Mouse (Mus musculus) myocyte (in vitro differentiated cells): ENCODE data around the gene Nrm. TPM values are rescaled to one million over a fixed set of nuclear protein-coding genes. Genes with fewer than 3 reads are reported as not detected.

ENCODE experiments used
- H3K27me3 ChIP-seq: one replicate; pipeline ENCODE4 v1.6.1; 2011; ENCODE audit not compliant: control insufficient read depth, insufficient read depth, insufficient read length
- H3K36me3 ChIP-seq: one replicate; pipeline ENCODE4 v1.6.1; 2011; ENCODE audit not compliant: control insufficient read depth, insufficient read depth
- H3K4me2 ChIP-seq: one replicate; pipeline ENCODE4 v1.6.1; 2011; ENCODE audit warnings: low read depth, control low read depth
- H3K4me3 ChIP-seq: one replicate; pipeline ENCODE4 v1.5.1; 2011; ENCODE audit warnings: mild to moderate bottlenecking, control low read depth, moderate library complexity
- H3K79me2 ChIP-seq: one replicate; pipeline ENCODE4 v1.6.1; 2011; ENCODE audit not compliant: control insufficient read depth, insufficient read depth
- H3ac ChIP-seq: one replicate; pipeline ENCODE4 v1.6.1; 2011; ENCODE audit not compliant: control insufficient read depth, insufficient read length
- CEBPB ChIP-seq: IDR thresholded peaks from 2 replicates; pipeline ENCODE4 v1.6.1; 2011; ENCODE audit warnings: mild to moderate bottlenecking, moderate library complexity; ENCODE audit not compliant: poor library complexity, insufficient read depth, severe bottlenecking
- E2F4 ChIP-seq: IDR thresholded peaks from one replicate; pipeline ENCODE4 v1.6.1; 2011; ENCODE audit warnings: mild to moderate bottlenecking, control low read depth, moderate library complexity; ENCODE audit not compliant: insufficient read depth
- MAX ChIP-seq: IDR thresholded peaks from one replicate; pipeline ENCODE4 v1.6.1; 2011; ENCODE audit warnings: low read depth, mild to moderate bottlenecking, control low read depth
- MYOD1 ChIP-seq, 3 experiments: IDR thresholded peaks; one replicate each; pipeline ENCODE4 v1.6.1; 2011; ENCODE audit warnings: control low read depth in 2 of 3, low read depth in 2 of 3, mild to moderate bottlenecking in 2 of 3, moderate library complexity in 1 of 3; ENCODE audit not compliant: insufficient read length in 2 of 3, control insufficient read depth in 1 of 3
- MYOG ChIP-seq, 3 experiments: IDR thresholded peaks; one replicate each; pipeline ENCODE4 v1.6.1; 2011; ENCODE audit warnings: control low read depth in 2 of 3, low read depth in 2 of 3, mild to moderate bottlenecking in 2 of 3; ENCODE audit not compliant: insufficient read length in 2 of 3, control insufficient read depth in 1 of 3, insufficient read depth in 1 of 3
- POLR2A ChIP-seq: IDR thresholded peaks from one replicate; pipeline ENCODE4 v1.6.1; 2011; ENCODE audit warnings: low read depth, mild to moderate bottlenecking, control low read depth, moderate library complexity; ENCODE audit not compliant: insufficient read length
- POLR2AphosphoS2 ChIP-seq: IDR thresholded peaks from one replicate; pipeline ENCODE4 v1.6.1; 2011; ENCODE audit warnings: low read depth, control low read depth; ENCODE audit not compliant: insufficient read length
- REST ChIP-seq: IDR thresholded peaks from one replicate; pipeline ENCODE4 v1.6.1; 2011; ENCODE audit warnings: mild to moderate bottlenecking, control low read depth, moderate library complexity; ENCODE audit not compliant: insufficient read depth, insufficient read length
- SRF ChIP-seq: IDR thresholded peaks from one replicate; pipeline ENCODE4 v1.6.1; 2011; ENCODE audit warnings: low read depth; ENCODE audit not compliant: control insufficient read depth, insufficient read length
- TCF12 ChIP-seq: IDR thresholded peaks from one replicate; pipeline ENCODE4 v1.6.1; 2011; ENCODE audit warnings: mild to moderate bottlenecking, control low read depth; ENCODE audit not compliant: poor library complexity, insufficient read depth, severe bottlenecking
- TCF3 ChIP-seq: IDR thresholded peaks from one replicate; pipeline ENCODE4 v1.6.1; 2011; ENCODE audit warnings: low read depth, control low read depth; ENCODE audit not compliant: insufficient read length
- USF1 ChIP-seq: IDR thresholded peaks from one replicate; pipeline ENCODE4 v1.6.1; 2011; ENCODE audit warnings: low read depth, mild to moderate bottlenecking, control low read depth, moderate library complexity
- polyA plus RNA-seq: library from polyadenylated mRNA; unstranded; fragments of >200 nt; fragmentation: generic; extraction: Trizol; gene quantifications from one replicate; pipeline ENCODE4 v1.2.1, GENCODE M21; 2012; ENCODE audit warnings: missing spikeins

The Nrm gene
- polyA plus RNA-seq, 1 experiment: 18.5 TPM

DNA sequence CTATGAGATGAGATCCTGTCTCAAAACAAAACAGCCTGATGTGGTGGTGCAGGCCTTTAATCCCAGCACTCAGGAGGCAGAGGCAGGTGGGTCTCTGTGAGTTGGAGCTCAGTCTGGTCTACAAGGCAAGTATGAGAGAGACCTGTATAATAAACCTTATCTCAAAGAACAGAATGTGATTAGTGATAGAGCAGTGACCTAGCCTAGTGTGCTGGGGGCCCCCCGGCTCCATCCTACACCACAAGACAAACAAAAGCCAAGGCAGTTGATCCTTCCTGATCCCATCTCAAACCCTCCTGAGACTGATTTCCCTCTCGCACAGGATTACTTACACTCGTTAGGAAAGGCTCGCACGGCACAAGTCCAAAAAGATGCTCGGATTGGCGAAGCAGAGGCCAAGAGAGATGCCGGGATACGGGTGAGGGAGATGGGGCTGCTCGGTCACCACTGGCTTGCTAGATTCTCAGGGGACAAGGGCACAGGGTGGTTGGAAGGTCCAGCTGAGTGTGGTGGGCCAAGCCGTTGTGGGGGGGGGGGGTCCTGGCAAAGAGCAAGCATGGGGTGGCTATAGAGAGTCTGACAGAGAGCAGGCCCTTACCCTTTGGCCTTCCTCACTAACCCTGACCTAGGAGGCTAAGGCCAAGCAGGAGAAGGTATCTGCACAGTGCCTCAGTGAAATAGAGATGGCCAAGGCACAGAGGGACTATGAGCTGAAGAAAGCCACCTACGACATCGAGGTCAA lies 35.8 kb upstream of the Nrm start:
- H3K4me3 ChIP-seq: no peak overlapping the region
- peaks cover 12% of the 10 kb centered on the region for H3K36me3 ChIP-seq
- H3ac ChIP-seq: no peak overlapping the region
- TF ChIP-seq POLR2A: no peak
- TF ChIP-seq SRF: no peak
- TF ChIP-seq CEBPB: no peak
- TF ChIP-seq TCF3: no peak
- TF ChIP-seq MAX: no peak
- no peak for TF ChIP-seq MYOG (IDR thresholded peaks at IDR 0.05; ENCODE audit: control insufficient read depth in 1 of 3, insufficient read depth in 1 of 3, insufficient read length in 2 of 3, low read depth in 2 of 3)
- no peak for TF ChIP-seq E2F4
- no peak for TF ChIP-seq MYOD1 (IDR thresholded peaks at IDR 0.05; ENCODE audit: control insufficient read depth in 1 of 3, insufficient read length in 2 of 3, low read depth in 2 of 3)
- TF ChIP-seq REST: no peak
- H3K79me2 ChIP-seq: peaks cover 11% of the 10 kb centered on the region
- H3K27me3 ChIP-seq: no peaks in the 10 kb centered on the region
- H3K4me2 ChIP-seq: no peak overlapping the region

DNA sequence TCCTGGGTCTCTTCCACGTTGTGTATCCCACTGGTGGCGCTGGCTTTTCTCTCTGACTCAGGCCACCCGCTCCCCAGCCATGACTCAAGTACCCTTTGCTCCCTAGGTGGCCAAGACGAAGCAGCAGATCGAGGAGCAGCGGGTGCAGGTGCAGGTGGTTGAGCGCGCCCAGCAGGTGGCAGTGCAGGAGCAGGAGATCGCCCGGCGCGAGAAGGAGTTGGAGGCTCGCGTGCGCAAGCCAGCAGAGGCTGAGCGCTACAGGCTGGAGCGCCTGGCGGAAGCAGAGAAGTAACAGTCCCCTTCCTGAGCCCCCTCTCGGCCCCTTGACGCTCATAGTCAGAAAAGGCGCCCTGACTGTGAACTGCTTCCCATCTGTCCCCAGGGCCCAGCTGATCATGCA lies 31.4 kb upstream of the Nrm start:
- H3K79me2 ChIP-seq: peaks cover 11% of the 10 kb centered on the region
- no peaks in the 10 kb centered on the region for H3K27me3 ChIP-seq
- peaks cover 28% of the 10 kb centered on the region for H3K36me3 ChIP-seq
- TF ChIP-seq E2F4: no peak
- peak; percentile 56 for TF ChIP-seq POLR2AphosphoS2
- TF ChIP-seq MAX: no peak
- no peak for TF ChIP-seq TCF3
- no peak for TF ChIP-seq TCF12
- peak in 1 of 3 experiments; percentile 50 for TF ChIP-seq MYOG (IDR thresholded peaks at IDR 0.05; ENCODE audit: control insufficient read depth in 1 of 3, insufficient read depth in 1 of 3, insufficient read length in 2 of 3, low read depth in 2 of 3)
- TF ChIP-seq USF1: no peak
- TF ChIP-seq REST: no peak
- peak in 1 of 3 experiments; percentile 63 for TF ChIP-seq MYOD1 (IDR thresholded peaks at IDR 0.05; ENCODE audit: control insufficient read depth in 1 of 3, insufficient read length in 2 of 3, low read depth in 2 of 3)
- no peak overlapping the region for H3ac ChIP-seq
- no peak overlapping the region for H3K4me2 ChIP-seq
- no peak overlapping the region for H3K4me3 ChIP-seq

DNA sequence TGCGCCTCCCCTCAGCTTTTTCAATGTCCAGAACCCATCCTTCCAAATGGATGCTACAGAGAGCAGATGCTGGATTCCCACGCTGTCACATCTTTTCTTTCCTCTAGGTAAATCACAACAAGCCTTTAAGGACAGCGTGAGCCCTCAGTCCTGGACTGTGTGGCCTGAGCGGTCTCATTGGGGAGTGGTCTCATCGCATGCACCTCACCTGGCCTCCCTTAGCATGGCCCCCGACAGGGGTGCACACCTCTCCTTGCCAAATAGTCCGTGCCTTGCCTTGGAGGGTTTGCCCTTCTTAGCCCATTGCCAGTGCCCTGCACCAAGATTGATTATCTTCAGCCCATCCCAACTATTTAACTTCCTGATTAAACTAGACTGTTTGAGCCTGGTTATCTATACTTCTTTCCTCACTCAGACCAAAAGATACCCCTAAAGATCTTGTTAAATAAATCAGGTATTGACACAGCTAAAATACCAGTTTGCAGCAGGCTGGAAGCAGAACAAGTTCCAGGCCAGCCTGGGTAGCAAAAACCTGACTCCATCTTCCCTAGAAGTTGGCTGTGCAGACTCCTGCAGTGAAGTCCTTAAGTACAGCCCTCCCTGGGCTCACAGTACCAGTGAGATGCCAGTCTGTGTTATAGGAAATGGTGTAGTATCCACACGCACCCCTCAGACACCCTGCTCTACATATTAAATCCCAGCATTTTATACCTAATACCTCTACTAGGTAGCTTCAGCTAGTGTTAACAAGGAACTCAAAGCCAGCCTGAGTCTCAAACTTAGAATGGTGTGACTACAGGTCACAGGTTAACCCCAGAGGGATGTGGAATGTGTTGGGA lies 28.5 kb upstream of the Nrm start:
- peaks cover 39% of the 10 kb centered on the region for H3K79me2 ChIP-seq
- H3ac ChIP-seq: no peak overlapping the region
- no peak overlapping the region for H3K4me3 ChIP-seq
- TF ChIP-seq SRF (no peak), POLR2A (peak; percentile 48), POLR2AphosphoS2 (peak; percentile 92), REST (no peak)
- H3K36me3 ChIP-seq: peaks cover 35% of the 10 kb centered on the region
- no peaks in the 10 kb centered on the region for H3K27me3 ChIP-seq
- H3K4me2 ChIP-seq: no peak overlapping the region

DNA sequence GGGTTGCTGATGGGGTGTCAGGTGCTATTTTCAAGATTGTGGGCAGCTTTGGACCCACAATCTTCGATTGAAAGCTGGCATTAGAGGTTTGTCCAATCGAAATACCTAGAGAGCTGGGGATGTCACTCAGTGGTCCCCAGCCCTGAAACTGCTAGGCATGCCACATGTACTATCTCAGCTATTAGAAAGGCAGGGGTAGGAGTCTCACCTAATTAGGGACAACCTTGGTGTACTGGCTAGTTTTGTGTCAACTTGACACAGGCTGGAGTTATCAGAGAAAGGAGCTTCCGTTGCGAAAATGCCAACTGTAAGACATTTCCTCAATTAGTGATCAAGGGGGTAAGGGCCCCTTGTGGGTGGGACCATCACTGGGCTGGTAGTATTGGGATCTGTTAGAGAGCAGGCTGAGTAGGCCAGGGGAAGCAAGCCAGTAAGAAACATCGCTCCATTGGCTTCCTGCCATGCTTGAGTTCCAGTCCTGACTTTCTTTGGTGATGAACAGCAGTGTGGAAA lies 27.8 kb upstream of the Nrm start:
- no peak overlapping the region for H3ac ChIP-seq
- H3K27me3 ChIP-seq: no peaks in the 10 kb centered on the region
- H3K4me3 ChIP-seq: no peak overlapping the region
- peaks cover 34% of the 10 kb centered on the region for H3K36me3 ChIP-seq
- no peak overlapping the region for H3K4me2 ChIP-seq
- peaks cover 44% of the 10 kb centered on the region for H3K79me2 ChIP-seq
- TF ChIP-seq TCF12 (no peak), POLR2AphosphoS2 (peak; percentile 74), TCF3 (no peak), MYOG (IDR thresholded peaks at IDR 0.05; ENCODE audit: control insufficient read depth in 1 of 3, insufficient read depth in 1 of 3, insufficient read length in 2 of 3, low read depth in 2 of 3) (no peak), MAX (no peak), POLR2A (peak; percentile 40), E2F4 (no peak), SRF (no peak)

DNA sequence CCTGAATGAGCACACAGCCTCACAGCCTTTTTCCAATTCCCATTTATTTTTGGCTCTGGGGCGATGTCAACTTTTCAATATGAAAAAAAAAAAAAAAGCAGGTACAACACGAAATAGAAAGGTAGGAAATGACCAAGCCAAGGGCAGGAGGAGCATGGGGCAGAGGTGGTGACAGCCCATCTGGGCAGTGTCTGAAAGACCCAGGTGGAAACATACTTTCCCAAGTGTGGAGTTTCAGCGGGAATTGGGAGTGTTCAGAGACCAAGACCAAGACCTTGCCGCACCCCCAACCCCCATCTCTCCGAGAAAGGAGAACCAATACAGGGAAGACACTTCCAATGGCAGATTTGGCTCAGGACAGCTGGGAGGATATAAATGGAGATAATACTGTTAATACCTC lies 27.2 kb upstream of the Nrm start:
- H3K27me3 ChIP-seq: no peaks in the 10 kb centered on the region
- H3K79me2 ChIP-seq: peaks cover 44% of the 10 kb centered on the region
- H3K4me3 ChIP-seq: no peak overlapping the region
- no peak overlapping the region for H3ac ChIP-seq
- H3K4me2 ChIP-seq: peak overlapping the region; percentile 92
- peaks cover 34% of the 10 kb centered on the region for H3K36me3 ChIP-seq
- no peak for TF ChIP-seq MYOD1 (IDR thresholded peaks at IDR 0.05; ENCODE audit: control insufficient read depth in 1 of 3, insufficient read length in 2 of 3, low read depth in 2 of 3)
- no peak for TF ChIP-seq MYOG (IDR thresholded peaks at IDR 0.05; ENCODE audit: control insufficient read depth in 1 of 3, insufficient read depth in 1 of 3, insufficient read length in 2 of 3, low read depth in 2 of 3)
- TF ChIP-seq POLR2AphosphoS2: peak; percentile 78
